Mouse (Mus musculus): Measurements from ENCODE around the gene Aloxe3.

GRCm38 (mm10) chr11:69153831-69154230 is 28.1 kb downstream of the Aloxe3 start:
- TF ChIP-seq CTCF (conservative IDR thresholded peaks at IDR 0.05; ENCODE audit: low read length) (no peak), POU5F1 (IDR thresholded peaks at IDR 0.05; ENCODE audit: borderline replicate concordance, low read length) (no peak), NANOG (IDR thresholded peaks at IDR 0.05; ENCODE audit: borderline replicate concordance, low read length) (no peak)
